Mouse (Mus musculus): ENCODE data around the gene Pheta2.
A peak's percentile ranks its signal among the peaks of the same experiment; 100 is the strongest.
"Not testable (repeated sequence)": the region's sequence is repeated elsewhere in the genome, so short reads cannot be mapped to it uniquely, and the experiment has no call there.

The Pheta2 gene

GRCm38 (mm10) chr15:82343368-82344287, 4.9 kb downstream of the Pheta2 start:
- no peak for DNase-seq

GRCm38 (mm10) chr15:82344971-82345370, 6.2 kb downstream of the Pheta2 start:
- no peak for DNase-seq

GRCm38 (mm10) chr15:82345820-82346470, 7.2 kb downstream of the Pheta2 start:
- DNase-seq, result peak; percentile 97

- DNase-seq, result no peak
Observed at GRCm38 (mm10) chr15:82346580-82347302, 8.0 kb downstream of the Pheta2 start.

GRCm38 (mm10) chr15:82347303-82347676, 8.5 kb downstream of the Pheta2 start:
- DNase-seq, result no peak

- no peak for DNase-seq
Observed at GRCm38 (mm10) chr15:82347852-82348251, 9.1 kb downstream of the Pheta2 start.

GRCm38 (mm10) chr15:82348258-82348998, 9.7 kb downstream of the Pheta2 start:
- no peak for DNase-seq

- no peak for DNase-seq
Observed at GRCm38 (mm10) chr15:82348999-82349341, 10.2 kb downstream of the Pheta2 start.

- no peak for DNase-seq
Observed at GRCm38 (mm10) chr15:82350349-82350748, 11.6 kb downstream of the Pheta2 start.

GRCm38 (mm10) chr15:82351480-82351879, 12.7 kb downstream of the Pheta2 start:
- no peak for DNase-seq

- no peak for DNase-seq
Observed at GRCm38 (mm10) chr15:82353078-82353744, 14.5 kb downstream of the Pheta2 start.

GRCm38 (mm10) chr15:82353745-82354113, 15.0 kb downstream of the Pheta2 start:
- no peak for DNase-seq

GRCm38 (mm10) chr15:82354126-82354945, 15.6 kb downstream of the Pheta2 start, which contains the start of gene Ndufa6:
Ndufa6 (minus strand) TSS chr15:82354322.
- peak; percentile 96 for DNase-seq

- DNase-seq, result no peak
Observed at GRCm38 (mm10) chr15:82358431-82359260, 19.9 kb downstream of the Pheta2 start.

- no peak for DNase-seq
Observed at GRCm38 (mm10) chr15:82361459-82362018, 22.8 kb downstream of the Pheta2 start.

GRCm38 (mm10) chr15:82362234-82362633, 23.5 kb downstream of the Pheta2 start:
- DNase-seq, result no peak

GRCm38 (mm10) chr15:82363801-82364200, 25.1 kb downstream of the Pheta2 start:
- not testable (repeated sequence) for DNase-seq

- DNase-seq, result not testable (repeated sequence)
Observed at GRCm38 (mm10) chr15:82364561-82364960, 25.8 kb downstream of the Pheta2 start.

GRCm38 (mm10) chr15:82368146-82368545, 29.4 kb downstream of the Pheta2 start:
- no peak for DNase-seq

GRCm38 (mm10) chr15:82368851-82369250, 30.1 kb downstream of the Pheta2 start:
- DNase-seq, result no peak

All from right cerebral cortex, postnatal 25 days (tissue).